Mouse (Mus musculus) brown adipose tissue, adult 24 weeks (tissue): ENCODE measurements around the gene Wdr74. TPM values are rescaled to one million over a fixed set of nuclear protein-coding genes. Genes with fewer than 3 reads are reported as not detected.
"Not testable (repeated sequence)": the region's sequence is repeated elsewhere in the genome, so short reads cannot be mapped to it uniquely, and the experiment has no call there.

Experiments used
- H3K27ac ChIP-seq: fragments of 200-500 bp; replicated peaks from 2 replicates; pipeline ENCODE4 v1.5.1; 2012; ENCODE audit warnings: low read depth, mild to moderate bottlenecking, low read length
- H3K4me1 ChIP-seq: fragments of 200-500 bp; 2 replicates; pipeline ENCODE4 v1.6.1; 2012; ENCODE audit warnings: low read length, mixed read lengths; ENCODE audit not compliant: control insufficient read depth, insufficient read depth, insufficient read length
- H3K4me3 ChIP-seq: fragments of 200-500 bp; 2 replicates; pipeline ENCODE4 v1.5.1; 2012; ENCODE audit warnings: low read depth, mild to moderate bottlenecking, low read length, moderate library complexity; ENCODE audit not compliant: insufficient read depth
- polyA plus RNA-seq: library from polyadenylated mRNA; stranded (reverse); fragments of >200 nt; gene quantifications from 2 replicates; pipeline ENCODE4 v1.2.4, GENCODE M21; 2012; ENCODE audit not compliant: missing spikeins, insufficient read depth, insufficient read length

Wdr74 gene
- polyA plus RNA-seq, 1 experiment, result 28.2 TPM

GRCm38 (mm10) chr19:8724392-8724791, 11.2 kb upstream of the Wdr74 start:
- H3K4me3 ChIP-seq, result peak overlapping the region; percentile 23
- H3K27ac ChIP-seq, result no peak overlapping the region
- H3K4me1 ChIP-seq, result no peaks in the 10 kb centered on the region

GRCm38 (mm10) chr19:8725081-8725613, 10.5 kb upstream of the Wdr74 start:
- Histone ChIP-seq H3K4me3 (no peak overlapping the region), H3K27ac (no peak overlapping the region), H3K4me1 (no peaks in the 10 kb centered on the region)

- H3K27ac ChIP-seq, result no peak overlapping the region
- no peaks in the 10 kb centered on the region for H3K4me1 ChIP-seq
- H3K4me3 ChIP-seq, result no peak overlapping the region
Measured at GRCm38 (mm10) chr19:8726609-8727390, 8.8 kb upstream of the Wdr74 start.

GRCm38 (mm10) chr19:8727495-8728114, 8.0 kb upstream of the Wdr74 start:
- H3K4me1 ChIP-seq, result no peaks in the 10 kb centered on the region
- H3K4me3 ChIP-seq, result no peak overlapping the region
- no peak overlapping the region for H3K27ac ChIP-seq

DNA sequence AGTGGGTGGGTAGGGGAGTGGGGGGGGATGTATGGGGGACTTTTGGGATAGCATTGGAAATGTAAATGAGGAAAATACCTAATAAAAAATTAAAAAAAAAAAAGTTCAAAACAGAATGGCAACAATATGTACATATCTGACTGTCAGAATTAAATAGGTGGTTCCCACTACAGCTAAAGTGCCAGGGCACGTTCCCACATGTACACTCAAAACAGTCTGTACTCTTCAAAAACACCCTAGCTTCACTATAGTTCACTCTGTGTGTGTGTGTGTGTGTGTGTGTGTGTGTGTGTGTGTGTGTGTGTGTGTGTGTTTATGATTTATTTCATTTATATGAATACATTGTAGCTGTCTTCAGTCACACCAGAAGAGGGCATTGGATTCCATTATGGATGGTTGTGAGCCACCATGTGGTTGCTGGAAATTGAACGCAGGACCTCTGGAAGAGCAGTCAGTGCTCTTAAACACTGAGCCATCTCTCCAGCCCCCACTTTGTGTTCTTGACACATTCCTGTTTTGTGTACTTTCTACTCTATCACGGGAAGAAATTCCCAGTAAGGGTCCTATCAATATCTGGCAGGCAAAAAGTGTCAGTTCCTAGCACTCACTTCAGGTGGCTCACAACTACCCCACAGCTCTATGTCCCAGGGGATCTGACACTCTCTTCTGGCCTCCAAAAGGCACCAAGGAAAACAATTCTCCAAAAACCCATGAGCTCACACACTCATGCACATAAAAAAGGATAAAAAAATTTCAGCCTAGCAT, 7.1 kb upstream of the Wdr74 start:
- H3K4me3 ChIP-seq, H3K4me1 ChIP-seq, H3K27ac ChIP-seq: not testable (repeated sequence)

DNA sequence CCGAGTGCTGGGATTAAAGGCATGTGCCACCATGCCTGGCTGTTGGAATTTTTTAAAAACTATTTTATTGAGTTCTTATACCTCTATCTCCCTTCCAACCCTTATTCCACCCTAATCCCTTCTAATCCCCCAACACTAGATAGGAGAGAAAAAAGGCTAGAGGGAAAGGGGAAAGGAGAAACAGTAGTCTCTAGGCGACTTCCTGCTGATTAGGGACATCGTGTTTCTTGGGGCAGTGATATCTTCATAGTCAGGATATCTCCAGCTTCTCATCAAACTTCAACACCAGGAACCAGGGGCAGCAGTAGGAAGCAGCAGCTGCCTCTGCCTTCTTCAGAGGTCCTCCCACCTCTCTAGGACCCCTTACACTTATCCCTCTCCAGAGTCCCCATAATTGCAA, 1.3 kb upstream of the Wdr74 start:
- no peak overlapping the region for H3K4me3 ChIP-seq
- H3K4me1 ChIP-seq, result peaks cover 2% of the 10 kb centered on the region; the same call in 1 of the 2 replicates
- no peak overlapping the region for H3K27ac ChIP-seq

- H3K4me3 ChIP-seq, result peak overlapping the region; percentile 91
- H3K27ac ChIP-seq, result no peak overlapping the region
- peaks cover 2% of the 10 kb centered on the region; the same call in 1 of the 2 replicates for H3K4me1 ChIP-seq
Measured at GRCm38 (mm10) chr19:8736160-8736467, 487 bp downstream of the Wdr74 start.

GRCm38 (mm10) chr19:8738911-8739310, 3.3 kb downstream of the Wdr74 start:
- no peak overlapping the region for H3K4me3 ChIP-seq
- H3K4me1 ChIP-seq, result peaks cover 8% of the 10 kb centered on the region
- H3K27ac ChIP-seq, result no peak overlapping the region

- H3K4me1 ChIP-seq, result peaks cover 8% of the 10 kb centered on the region
- H3K4me3 ChIP-seq, result no peak overlapping the region
- no peak overlapping the region for H3K27ac ChIP-seq
Measured at GRCm38 (mm10) chr19:8739646-8740045, 4.0 kb downstream of the Wdr74 start.

- peak within 1 kb of the TSS; percentile 99 for H3K27ac ChIP-seq
- peaks cover 6% of the 10 kb centered on the region for H3K4me1 ChIP-seq
- H3K4me3 ChIP-seq, result peak within 1 kb of the TSS; percentile 92
Measured at GRCm38 (mm10) chr19:8740603-8741002, 5.0 kb downstream of the Wdr74 start, which contains the start of gene 1700092M07Rik. TSS of gene 1700092M07Rik (plus strand) at chr19:8740718.

- H3K4me1 ChIP-seq, result peaks cover 6% of the 10 kb centered on the region
- H3K27ac ChIP-seq, result peak within 1 kb of the TSS; percentile 99
- H3K4me3 ChIP-seq, result peak within 1 kb of the TSS; percentile 92
Measured at GRCm38 (mm10) chr19:8741243-8741869, 5.7 kb downstream of the Wdr74 start, which contains the start of gene Stx5a. TSS of gene Stx5a (plus strand) at chr19:8741413.

- peaks cover 6% of the 10 kb centered on the region for H3K4me1 ChIP-seq
- H3K27ac ChIP-seq, result peak overlapping the region; percentile 74
- H3K4me3 ChIP-seq, result peak overlapping the region; percentile 92
Measured at GRCm38 (mm10) chr19:8742176-8742575, 6.5 kb downstream of the Wdr74 start.

- Histone ChIP-seq H3K27ac (no peak overlapping the region), H3K4me1 (peaks cover 6% of the 10 kb centered on the region), H3K4me3 (no peak overlapping the region)
Measured at GRCm38 (mm10) chr19:8745382-8745781, 9.8 kb downstream of the Wdr74 start.

DNA sequence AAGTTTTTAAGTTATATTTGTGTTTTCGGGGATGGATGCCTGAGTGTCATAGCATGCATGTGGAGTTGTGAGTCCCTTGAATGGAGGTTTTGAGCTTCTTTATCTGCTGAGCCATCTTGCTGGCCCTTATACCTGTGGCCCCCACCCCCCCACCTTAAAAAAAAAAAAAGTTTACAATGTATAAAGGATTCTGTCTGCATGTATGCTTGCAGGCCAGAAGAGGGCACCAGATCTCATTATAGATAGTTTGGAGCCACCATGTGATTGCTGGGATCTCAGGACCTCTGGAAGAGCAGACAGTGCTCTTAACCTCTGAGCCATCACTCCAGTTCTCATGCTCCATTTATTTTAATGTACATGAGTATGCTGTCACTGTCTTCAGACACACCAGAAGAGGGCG, 11.7 kb downstream of the Wdr74 start:
- H3K27ac ChIP-seq, result no peak overlapping the region
- H3K4me1 ChIP-seq, result peaks cover 4% of the 10 kb centered on the region
- H3K4me3 ChIP-seq, result no peak overlapping the region

DNA sequence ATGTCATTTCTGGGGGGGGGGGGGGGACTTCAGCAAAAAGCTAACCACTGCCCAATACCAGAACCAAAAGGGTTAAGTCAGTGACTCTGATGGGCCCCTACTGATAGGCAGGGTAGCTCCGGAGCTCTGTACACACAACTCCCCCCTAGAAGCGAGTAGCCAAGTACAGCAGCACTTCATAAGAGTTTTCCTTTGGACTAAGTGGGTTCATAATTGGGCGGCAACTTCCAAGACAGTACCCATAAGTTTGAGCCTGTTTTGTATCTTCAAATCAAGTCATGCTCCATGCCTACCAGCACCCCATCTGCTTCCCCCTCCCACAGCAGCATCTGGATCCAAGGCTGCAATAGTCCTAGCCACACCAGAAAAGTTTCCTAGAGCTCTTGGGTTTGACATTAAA, 20.0 kb downstream of the Wdr74 start:
- Histone ChIP-seq H3K27ac (0 out of 2 replicates have a peak overlapping the region, but pooled peaks have one; percentile 23), H3K4me3 (peak overlapping the region; percentile 26), H3K4me1 (peaks cover 14% of the 10 kb centered on the region)
